Mouse (Mus musculus): Measurements from ENCODE around the gene Slc11a1.
"Not testable (repeated sequence)": the region's sequence is repeated elsewhere in the genome, so short reads cannot be mapped to it uniquely, and the experiment has no call there.

The Slc11a1 gene

GRCm38 (mm10) chr1:74386363-74386713, 11.3 kb downstream of the Slc11a1 start:
- no peak for DNase-seq (ENCODE audit: extremely low read depth, low read depth, low spot score)

GRCm38 (mm10) chr1:74386714-74387385, 11.9 kb downstream of the Slc11a1 start:
- peak; percentile 71 for DNase-seq (ENCODE audit: extremely low read depth, low read depth, low spot score)

DNA sequence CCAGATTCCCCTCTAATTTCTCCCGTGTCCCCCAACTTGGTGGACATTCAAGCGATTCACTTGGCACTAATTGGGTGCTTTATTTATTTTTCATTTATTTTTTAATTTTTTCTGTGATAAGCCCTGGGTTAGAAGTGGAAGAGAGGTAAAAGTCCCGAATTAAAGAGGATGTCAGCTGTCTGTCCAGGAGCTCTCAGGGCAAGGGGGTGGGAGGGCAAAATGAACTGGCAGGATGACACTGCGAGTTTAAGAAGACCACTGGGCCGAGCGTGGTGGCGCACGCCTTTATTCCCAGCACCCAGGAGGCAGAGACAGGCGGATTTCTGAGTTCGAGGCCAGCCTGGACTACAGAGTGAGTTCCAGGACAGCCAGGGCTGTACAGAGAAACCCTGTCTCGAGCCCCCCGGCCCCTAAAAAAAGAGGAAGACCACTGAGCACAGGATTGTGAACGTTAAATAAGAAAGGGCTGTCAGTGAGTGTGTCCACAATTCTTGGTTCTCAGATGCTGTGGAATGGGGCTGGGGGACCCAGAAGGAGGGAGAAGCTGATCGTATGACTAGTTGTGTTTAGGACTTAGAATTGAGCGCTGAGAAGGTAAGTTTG, 12.5 kb downstream of the Slc11a1 start:
- DNase-seq (ENCODE audit: extremely low read depth, low read depth, low spot score) = no peak

DNA sequence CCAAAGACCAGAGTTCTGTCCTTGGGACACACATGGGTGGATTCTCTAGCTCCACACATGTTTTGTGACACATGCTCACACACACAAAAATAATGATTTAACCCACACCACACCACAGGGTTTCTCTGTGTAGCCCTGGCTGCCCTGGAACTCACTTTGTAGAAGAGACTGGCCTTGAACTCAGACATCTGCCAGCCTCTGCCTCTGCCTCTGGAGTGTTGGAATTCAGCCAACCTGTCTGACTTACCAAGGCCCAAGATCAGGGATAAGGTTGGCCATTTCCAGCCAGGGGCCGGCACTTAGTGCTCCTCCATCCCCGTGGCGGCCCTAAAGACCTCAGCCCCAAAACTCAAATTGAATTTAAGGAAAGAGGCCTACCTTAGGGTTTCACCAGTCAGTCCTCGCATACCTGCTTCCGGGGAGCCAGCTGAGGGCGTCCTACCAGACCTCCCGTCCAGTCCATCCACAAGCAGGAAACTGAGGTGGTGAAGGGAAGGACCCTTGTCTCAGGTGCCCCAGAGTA, 13.5 kb downstream of the Slc11a1 start:
- no peak for DNase-seq (ENCODE audit: extremely low read depth, low read depth, low spot score)

DNA sequence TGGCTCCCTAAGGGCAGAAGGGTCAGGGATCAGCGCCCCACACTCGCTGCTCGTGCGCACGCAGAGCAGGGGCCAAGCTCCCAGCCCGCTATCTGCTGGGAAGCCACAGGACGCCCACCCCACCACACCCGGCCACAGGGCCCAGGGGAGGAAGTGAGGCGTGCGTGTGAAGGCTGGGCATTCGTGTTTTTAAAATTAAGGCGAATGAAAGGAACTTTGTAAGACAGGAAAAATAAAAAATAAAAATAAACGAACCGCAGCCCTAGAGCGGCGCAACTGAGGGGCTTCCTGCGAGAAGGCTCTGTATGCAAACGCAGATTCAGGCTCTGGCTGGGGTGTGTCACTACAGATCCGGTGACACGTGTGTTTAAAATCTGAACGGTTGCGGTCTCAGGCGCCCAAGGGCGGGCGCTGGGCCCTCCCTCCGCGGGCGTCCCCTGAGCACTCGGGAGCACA, 14.9 kb downstream of the Slc11a1 start:
- DNase-seq (ENCODE audit: extremely low read depth, low read depth, low spot score) = no peak

- DNase-seq (ENCODE audit: extremely low read depth, low read depth, low spot score) = no peak
These were observed 15.4 kb downstream of the Slc11a1 start for GRCm38 (mm10) chr1:74390287-74390906.

DNA sequence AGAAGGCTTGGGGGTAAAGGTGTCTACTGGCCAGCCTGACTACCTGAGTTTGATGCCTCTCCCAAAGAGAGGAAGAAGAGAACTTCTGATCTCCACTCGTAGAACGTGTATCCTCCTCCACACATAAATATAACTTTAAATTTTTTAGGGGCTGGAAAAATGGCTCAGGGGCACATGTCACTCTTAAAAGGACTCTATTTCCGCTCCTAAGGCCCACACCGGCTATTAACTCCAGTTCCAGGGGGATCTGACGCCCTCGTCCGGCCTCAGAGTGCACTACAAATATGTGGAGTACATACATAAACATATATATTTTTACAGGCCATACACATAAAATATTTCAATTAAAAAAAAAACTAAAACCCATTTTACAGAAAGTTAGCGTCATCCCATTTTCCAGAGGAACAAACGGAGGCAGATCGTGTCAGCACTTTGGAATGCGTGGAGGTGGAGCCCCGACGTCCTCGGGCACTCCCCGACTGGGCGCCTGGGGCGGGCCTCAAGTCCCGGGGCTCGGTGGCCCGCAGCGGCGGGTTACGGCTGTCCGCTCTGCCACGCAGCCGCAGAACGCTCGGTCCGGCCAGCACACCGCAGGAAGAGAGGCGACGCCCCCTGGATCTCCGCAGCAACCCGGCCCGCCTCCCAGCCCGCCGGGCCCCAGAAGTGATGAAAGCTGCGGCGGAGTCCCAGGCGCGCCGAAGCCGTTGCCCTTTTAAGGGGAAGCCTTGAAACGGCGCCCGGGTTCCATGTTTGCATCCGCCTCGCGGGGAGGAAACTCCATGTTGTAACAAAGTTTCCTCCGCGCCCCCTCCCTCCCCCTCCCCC, 16.1 kb downstream of the Slc11a1 start, which contains the start of gene Ctdsp1:
Ctdsp1 (plus strand) TSS at position 586 of the 825 bp plus-strand sequence.
- DNase-seq (ENCODE audit: extremely low read depth, low read depth, low spot score) = no peak

DNA sequence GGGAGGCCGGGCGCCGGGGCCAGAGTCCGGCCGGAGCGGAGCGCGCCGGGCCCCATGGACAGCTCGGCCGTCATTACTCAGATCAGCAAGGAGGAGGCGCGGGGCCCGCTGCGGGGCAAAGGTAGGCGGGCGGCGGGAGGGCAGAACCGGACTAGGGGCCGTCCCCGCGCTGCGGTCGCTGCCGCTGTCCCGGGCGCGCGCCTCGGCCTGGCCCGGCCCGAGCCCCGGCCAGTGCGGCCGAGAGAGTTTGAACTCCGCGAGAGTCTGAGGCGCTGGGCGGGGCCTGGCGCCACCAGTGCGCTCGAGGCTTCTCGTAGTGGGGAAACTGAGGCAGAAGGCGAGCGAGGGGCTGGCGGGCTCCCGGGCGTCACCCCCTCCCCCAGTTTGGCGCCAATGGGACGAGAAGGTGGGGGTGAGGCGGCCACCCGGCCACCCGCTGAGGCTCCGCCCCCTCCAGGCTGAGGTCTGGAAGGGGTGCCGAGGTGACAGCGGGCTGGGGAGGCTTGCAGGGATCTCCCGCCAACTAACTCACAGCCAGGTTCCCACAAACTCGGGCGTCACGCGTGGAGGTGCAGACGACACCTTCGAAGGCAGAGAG, 16.9 kb downstream of the Slc11a1 start:
- DNase-seq (ENCODE audit: extremely low read depth, low read depth, low spot score) = no peak

DNA sequence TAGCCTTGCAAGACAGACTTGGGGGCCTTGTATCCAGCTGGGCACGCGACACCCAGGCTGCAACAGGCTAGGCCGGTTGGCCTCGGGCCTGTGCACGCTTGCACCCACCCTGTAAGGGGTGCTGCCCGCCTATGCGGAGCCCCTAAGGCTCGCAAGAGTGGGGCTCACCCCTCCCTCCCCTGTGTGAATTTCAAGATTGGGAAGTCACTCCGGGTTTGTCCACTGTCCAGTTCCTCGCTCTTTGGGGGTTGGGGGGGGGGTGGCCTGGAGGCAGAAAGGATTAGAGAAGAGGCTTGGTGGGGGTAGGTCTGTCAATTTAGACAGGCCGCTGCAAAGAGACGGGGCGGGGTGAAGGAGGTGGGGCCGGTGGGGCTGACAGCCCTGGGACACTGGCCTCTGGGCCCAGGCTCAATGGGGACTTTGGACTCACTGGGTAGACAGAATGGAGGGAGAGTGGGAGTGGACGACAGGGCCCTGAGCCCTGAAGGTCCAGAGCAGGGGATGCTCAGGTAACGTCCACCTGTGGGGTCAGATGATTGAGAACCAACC, 17.5 kb downstream of the Slc11a1 start:
- DNase-seq (ENCODE audit: extremely low read depth, low read depth, low spot score) = no peak

GRCm38 (mm10) chr1:74393010-74393409, 18.0 kb downstream of the Slc11a1 start:
- DNase-seq (ENCODE audit: extremely low read depth, low read depth, low spot score) = no peak

GRCm38 (mm10) chr1:74393697-74394096, 18.7 kb downstream of the Slc11a1 start:
- DNase-seq (ENCODE audit: extremely low read depth, low read depth, low spot score) = no peak

- no peak for DNase-seq (ENCODE audit: extremely low read depth, low read depth, low spot score)
These were observed 19.3 kb downstream of the Slc11a1 start for GRCm38 (mm10) chr1:74394311-74394710.

- DNase-seq (ENCODE audit: extremely low read depth, low read depth, low spot score) = no peak
These were observed 19.9 kb downstream of the Slc11a1 start for GRCm38 (mm10) chr1:74394858-74395257.

- DNase-seq (ENCODE audit: extremely low read depth, low read depth, low spot score) = no peak
These were observed 20.3 kb downstream of the Slc11a1 start for GRCm38 (mm10) chr1:74395290-74395689.

- DNase-seq (ENCODE audit: extremely low read depth, low read depth, low spot score) = not testable (repeated sequence)
These were observed 21.6 kb downstream of the Slc11a1 start for GRCm38 (mm10) chr1:74396456-74397222.

DNA sequence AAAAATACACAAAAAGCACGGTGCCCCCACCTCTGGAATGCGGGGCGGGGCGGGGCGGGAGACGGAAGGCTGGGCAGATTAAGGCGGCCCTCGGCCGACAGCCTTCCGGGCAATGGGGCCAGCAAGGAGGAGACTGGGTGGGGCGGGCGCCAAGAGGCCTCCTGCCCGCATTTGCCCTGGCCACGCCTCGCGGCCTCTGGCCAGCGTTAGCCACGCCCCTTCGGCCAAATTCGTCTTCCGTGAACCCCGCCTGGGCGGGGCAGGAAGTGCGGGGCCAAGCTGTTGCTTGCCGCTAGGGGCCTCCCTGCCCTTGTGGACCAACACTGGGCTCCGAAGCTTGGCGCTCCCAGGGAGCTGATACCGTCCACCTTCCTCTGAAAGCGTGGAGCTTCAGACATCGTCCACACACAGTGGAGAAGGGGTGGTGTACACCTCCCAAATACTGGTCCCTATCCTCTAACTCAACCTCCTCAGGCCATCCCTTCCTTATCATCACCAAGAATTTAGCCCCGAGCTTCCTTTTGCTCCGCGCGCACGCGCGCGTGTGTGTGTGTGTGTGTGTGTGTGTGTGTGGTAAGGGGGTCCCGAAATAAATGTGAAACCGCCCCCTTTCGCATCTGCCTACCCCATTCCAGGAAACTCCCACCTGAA, 22.4 kb downstream of the Slc11a1 start:
- DNase-seq (ENCODE audit: extremely low read depth, low read depth, low spot score) = peak; percentile 62

GRCm38 (mm10) chr1:74397919-74398451, 23.0 kb downstream of the Slc11a1 start:
- no peak for DNase-seq (ENCODE audit: extremely low read depth, low read depth, low spot score)

DNA sequence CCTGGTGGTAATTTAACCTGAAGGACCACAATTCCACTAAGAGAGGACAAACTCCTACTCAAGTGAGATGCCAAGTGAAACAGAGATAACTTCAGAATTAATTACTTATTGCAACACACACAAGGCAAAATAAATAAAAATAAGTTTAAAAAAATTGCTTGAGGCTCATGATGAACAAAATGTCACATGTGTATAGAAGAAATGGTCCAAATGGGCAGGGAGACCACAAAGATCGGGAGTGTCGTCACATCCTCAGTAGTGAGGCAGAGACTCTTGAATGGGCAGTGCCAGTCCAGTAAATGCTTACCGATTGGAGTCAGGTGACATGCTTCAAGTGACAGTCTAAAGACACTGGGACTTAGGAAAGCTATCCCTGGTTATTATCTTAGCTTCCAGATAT, 25.5 kb downstream of the Slc11a1 start:
- no peak for DNase-seq (ENCODE audit: extremely low read depth, low read depth, low spot score)

Measured in fat pad, adult 2 months (tissue).